Mouse (Mus musculus): Measurements from ENCODE around the gene Cd320.
"Not testable (repeated sequence)": the region's sequence is repeated elsewhere in the genome, so short reads cannot be mapped to it uniquely, and the experiment has no call there.

Cd320 gene
- long read RNA-seq, experiment 1, transcript Cd320-201 (5 exons, 2,209 nt): major isoform, 51 of 55 reads
- long read RNA-seq, experiment 1, partial matches to known transcripts: 0 of 55 reads
- long read RNA-seq, experiment 1, other reads (novel, unspliced or antisense): 4 of 55 reads
- long read RNA-seq, experiment 2, transcript Cd320-201 (5 exons, 2,209 nt): major isoform, 55 of 58 reads
- long read RNA-seq, experiment 2, partial matches to known transcripts: 1 of 58 reads
- long read RNA-seq, experiment 2, other reads (novel, unspliced or antisense): 1 of 58 reads

- intact Hi-C loops (cut with DNase I): no loop called here
Observed at GRCm38 (mm10) chr17:33842966-33843795, at the start of gene Cd320. TSS of gene Cd320 (plus strand) at chr17:33843091.

DNA sequence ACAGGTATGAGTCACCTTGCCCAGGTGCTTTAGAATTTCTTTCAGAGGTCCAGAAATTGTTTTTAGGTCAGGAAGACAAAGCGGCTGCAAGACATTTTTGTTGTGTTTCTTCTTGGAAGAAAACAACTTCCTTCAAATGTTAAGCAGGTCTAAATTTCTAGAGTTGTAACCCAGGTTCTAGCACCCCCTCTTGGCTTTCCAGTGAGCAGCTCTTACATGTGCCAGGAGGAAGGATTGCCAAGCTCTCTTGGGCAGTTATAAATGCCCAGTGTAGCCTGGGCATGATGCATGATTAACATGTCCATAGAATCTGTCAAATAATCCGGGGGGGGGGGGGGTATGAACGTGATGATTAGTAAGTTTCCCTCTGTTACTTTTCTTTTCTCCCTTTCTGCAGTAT is 44.6 kb upstream of the Cd320 start:
- intact Hi-C loops (cut with DNase I): loop anchor here (5.0 kb wide), 1 partner anchor 51 kb away; no protein-coding TSS in a partner anchor

GRCm38 (mm10) chr17:33799277-33799676 is 43.6 kb upstream of the Cd320 start:
- intact Hi-C loops (cut with DNase I): loop anchor here (5.0 kb wide), 1 partner anchor 52 kb away; no protein-coding TSS in a partner anchor

GRCm38 (mm10) chr17:33802221-33802620 is 40.7 kb upstream of the Cd320 start:
- intact Hi-C loops (cut with DNase I): loop anchor here (5.0 kb wide), 1 partner anchor 75 kb away; no protein-coding TSS in a partner anchor

GRCm38 (mm10) chr17:33804205-33804604 is 38.7 kb upstream of the Cd320 start:
- intact Hi-C loops (cut with DNase I): loop anchor here (5.0 kb wide), 1 partner anchor 77 kb away; no protein-coding TSS in a partner anchor

DNA sequence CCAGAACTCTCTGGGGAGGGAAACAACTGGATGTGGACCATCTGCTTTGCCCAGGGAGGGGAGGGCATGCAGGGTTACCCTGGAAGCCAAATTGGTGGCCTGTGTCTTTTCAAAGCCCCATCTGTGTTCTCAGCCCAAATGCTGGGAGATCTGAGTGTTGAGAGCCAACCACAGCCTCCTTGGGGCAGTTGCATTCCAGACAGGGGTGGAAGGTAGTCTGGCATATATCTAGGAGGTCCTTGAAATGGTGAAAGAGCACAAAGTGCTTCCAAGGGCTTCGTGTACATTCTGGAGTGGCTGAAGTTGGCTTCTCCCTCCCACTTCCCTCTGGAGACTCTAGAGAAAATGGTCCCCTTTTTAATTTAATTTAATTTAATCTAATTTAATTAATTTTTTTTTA is 38.1 kb upstream of the Cd320 start:
- intact Hi-C loops (cut with DNase I): loop anchor here (5.0 kb wide), 1 partner anchor 77 kb away; no protein-coding TSS in a partner anchor

DNA sequence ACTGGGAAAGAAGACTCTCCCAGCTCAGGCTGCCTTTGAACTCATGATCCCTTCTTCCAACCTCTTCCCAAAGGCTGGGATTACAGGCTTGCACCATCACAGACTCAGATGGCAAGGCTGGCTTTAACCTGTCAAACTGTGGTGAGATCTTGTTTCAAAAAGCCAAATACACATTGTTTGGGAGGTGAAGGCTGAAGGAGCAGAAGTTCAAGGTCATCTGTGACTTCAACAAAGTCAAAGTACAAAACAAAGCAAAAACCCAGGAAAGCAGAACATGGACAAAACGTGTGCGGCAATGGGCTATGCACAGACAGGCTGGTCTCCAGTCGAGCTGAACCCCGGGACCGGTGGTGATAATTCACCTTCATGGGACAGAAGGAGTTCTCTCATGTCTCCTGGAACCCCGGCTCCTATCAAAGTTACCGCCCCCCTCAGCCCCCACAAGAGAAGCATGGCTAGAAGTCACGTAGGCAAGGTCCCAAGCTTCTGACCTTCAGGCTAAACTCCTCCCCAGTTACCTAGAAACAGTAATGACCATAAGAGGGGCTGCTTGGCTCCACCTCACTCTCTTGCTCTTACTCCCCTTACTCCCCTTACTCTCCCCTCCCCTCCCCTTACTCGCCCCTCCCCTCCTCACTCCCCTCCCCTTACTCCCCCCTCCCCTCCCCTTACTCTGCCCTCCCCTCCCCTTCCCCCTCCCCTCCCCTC is 35.6 kb upstream of the Cd320 start:
- intact Hi-C loops (cut with DNase I): no loop called here

GRCm38 (mm10) chr17:33808192-33808591 is 34.7 kb upstream of the Cd320 start:
- intact Hi-C loops (cut with DNase I): no loop called here

- intact Hi-C loops (cut with DNase I): no loop called here
Observed at GRCm38 (mm10) chr17:33810334-33811141, 32.4 kb upstream of the Cd320 start, which contains the start of gene Kank3. TSS of gene Kank3 (plus strand) at chr17:33810519.

DNA sequence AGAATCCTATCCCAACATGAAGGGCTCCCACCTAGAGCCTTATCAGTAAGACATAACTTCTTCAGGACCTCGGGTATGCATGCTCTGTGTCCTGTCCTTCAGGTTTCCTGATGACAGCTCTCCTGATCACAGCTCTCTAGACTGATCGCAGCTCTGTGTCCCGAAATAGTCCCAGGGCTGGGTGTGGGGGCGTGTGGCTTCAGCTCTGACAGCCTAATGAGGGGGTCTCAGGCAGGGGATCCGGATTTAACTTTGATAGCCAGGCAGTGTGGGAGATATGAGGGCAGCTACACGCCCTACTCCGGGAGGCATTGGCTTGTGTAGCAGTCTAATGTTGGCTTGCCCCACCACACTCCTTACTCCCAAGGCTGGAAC is 31.8 kb upstream of the Cd320 start:
- intact Hi-C loops (cut with DNase I): no loop called here

- intact Hi-C loops (cut with DNase I): no loop called here
Observed at GRCm38 (mm10) chr17:33812475-33812874, 30.4 kb upstream of the Cd320 start.

GRCm38 (mm10) chr17:33812990-33813389 is 29.9 kb upstream of the Cd320 start:
- intact Hi-C loops (cut with DNase I): no loop called here

GRCm38 (mm10) chr17:33815399-33815798 is 27.5 kb upstream of the Cd320 start:
- intact Hi-C loops (cut with DNase I): no loop called here

- intact Hi-C loops (cut with DNase I): no loop called here
Observed at GRCm38 (mm10) chr17:33816612-33817011, 26.3 kb upstream of the Cd320 start.

GRCm38 (mm10) chr17:33817184-33817968 is 25.5 kb upstream of the Cd320 start:
- intact Hi-C loops (cut with DNase I): no loop called here

GRCm38 (mm10) chr17:33817969-33818643 is 24.8 kb upstream of the Cd320 start:
- intact Hi-C loops (cut with DNase I): no loop called here

GRCm38 (mm10) chr17:33822436-33822959 is 20.4 kb upstream of the Cd320 start:
- intact Hi-C loops (cut with DNase I): no loop called here

GRCm38 (mm10) chr17:33823171-33823570 is 19.7 kb upstream of the Cd320 start:
- intact Hi-C loops (cut with DNase I): not testable (repeated sequence)

All from adrenal gland (tissue).